Mouse (Mus musculus) heart, embryonic 10.5 days (tissue): ENCODE results near the gene Meis1. TPM values are rescaled to one million over a fixed set of nuclear protein-coding genes. Genes with fewer than 3 reads are reported as not detected.

ENCODE experiments used
- DNase-seq: peaks from one replicate; pipeline ENCODE4 v3.0.0-alpha.2; 2017; ENCODE audit warnings: low spot score
- H3K27ac ChIP-seq: fragments of 300-500 bp; sonication (generic); 2 replicates; pipeline ENCODE4 v1.5.1; 2016; ENCODE audit warnings: mild to moderate bottlenecking
- H3K27me3 ChIP-seq: fragments of 300-500 bp; sonication (generic); 2 replicates; pipeline ENCODE4 v1.6.1; 2016; ENCODE audit warnings: mild to moderate bottlenecking; ENCODE audit not compliant: poor library complexity, insufficient read depth, severe bottlenecking
- H3K36me3 ChIP-seq: fragments of 300-500 bp; sonication (generic); 2 replicates; pipeline ENCODE4 v1.6.1; 2016; ENCODE audit warnings: mild to moderate bottlenecking, moderate library complexity
- H3K4me1 ChIP-seq: fragments of 300-500 bp; sonication (generic); 2 replicates; pipeline ENCODE4 v1.6.1; 2016; ENCODE audit warnings: mild to moderate bottlenecking
- H3K4me3 ChIP-seq: fragments of 300-500 bp; sonication (generic); 2 replicates; pipeline ENCODE4 v1.5.1; 2016; ENCODE audit warnings: mild to moderate bottlenecking, moderate library complexity
- H3K9me3 ChIP-seq: fragments of 300-500 bp; sonication (generic); 2 replicates; pipeline ENCODE4 v1.6.1; 2016; ENCODE audit warnings: mild to moderate bottlenecking, moderate library complexity
- WGBS: fragments of 180-500 bp; shearing (Covaris S2); methylation state at CpG from one replicate; pipeline ENCODE4 v1.1.7; 2016; 5-methylcytosine and 5-hydroxymethylcytosine counted together
- polyA plus RNA-seq: library from polyadenylated mRNA; unstranded; fragments of >200 nt; fragmentation: Nextera tagmentation; extraction: Ambion mirVana; gene quantifications from 2 replicates; pipeline ENCODE4 v1.2.1, GENCODE M21; 2016

Meis1 gene
- polyA plus RNA-seq, 1 experiment from 2014 or later: 139 TPM

DNA sequence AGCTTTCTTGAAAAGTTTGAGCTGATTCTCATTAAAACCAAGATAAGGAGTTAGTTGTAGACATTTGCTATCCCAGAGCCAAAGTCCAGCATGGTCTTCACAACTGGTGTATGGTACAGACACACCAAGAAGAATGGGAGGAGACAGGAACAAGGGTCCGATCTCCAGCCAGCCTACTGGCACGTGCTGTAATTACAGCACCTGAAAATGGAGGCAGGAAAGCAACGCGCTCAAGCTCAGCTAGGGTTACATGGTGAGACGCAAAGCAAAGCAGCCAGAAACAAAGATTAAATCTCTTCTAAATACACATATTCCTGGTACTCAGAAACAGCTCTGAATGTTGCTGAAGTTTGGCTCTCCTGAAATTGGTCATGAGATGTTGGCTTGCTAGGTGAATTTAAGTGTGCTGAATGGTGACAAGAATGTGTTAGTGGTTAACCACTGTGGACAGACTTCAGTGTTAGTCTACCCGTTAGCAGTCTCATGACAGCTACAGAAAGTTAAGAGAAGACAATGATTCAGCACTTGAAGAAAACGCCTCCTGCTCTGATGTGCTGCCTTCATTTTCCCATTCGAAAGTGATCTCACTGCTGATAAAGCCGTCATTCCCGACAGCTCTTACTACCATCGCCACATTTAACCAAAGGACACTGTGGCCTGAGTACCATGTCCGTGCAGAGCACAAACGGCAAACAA, 70.0 kb downstream of the Meis1 start:
- no peaks in the 10 kb centered on the region for H3K9me3 ChIP-seq
- no peak overlapping the region for H3K4me3 ChIP-seq
- DNase-seq: no peak
- H3K36me3 ChIP-seq: 0 out of 2 replicates have a peak, but pooled peaks cover 2% of the 10 kb centered on the region
- no peaks in the 10 kb centered on the region for H3K27me3 ChIP-seq
- H3K4me1 ChIP-seq: peaks cover 73% of the 10 kb centered on the region
- 64% methylated on average over 13 of the region's 13 CpGs for WGBS
- 0 out of 2 replicates have a peak overlapping the region, but pooled peaks have one; percentile 47 for H3K27ac ChIP-seq

DNA sequence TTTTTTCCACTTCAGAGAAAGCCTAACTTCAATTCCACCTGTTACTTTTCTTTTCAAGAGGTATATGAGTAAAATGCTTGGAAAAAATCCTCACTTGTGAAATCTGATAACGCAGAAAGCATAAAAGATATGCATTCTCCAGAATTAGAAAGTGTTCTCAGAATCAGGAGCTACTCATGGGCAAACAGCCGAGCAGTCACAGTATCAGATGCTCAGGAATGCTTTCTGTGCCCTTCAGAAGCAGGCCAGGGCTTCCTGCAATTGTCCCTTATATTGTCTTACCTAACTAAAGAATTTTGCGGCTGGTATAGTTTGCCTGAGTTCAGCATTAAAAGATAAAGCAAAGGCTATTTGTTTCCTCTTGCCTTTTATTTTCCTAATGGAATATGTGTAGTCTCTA, 71.4 kb downstream of the Meis1 start:
- 31% methylated on average over 3 of the region's 3 CpGs for WGBS
- H3K4me1 ChIP-seq: peaks cover 68% of the 10 kb centered on the region
- no peaks in the 10 kb centered on the region for H3K9me3 ChIP-seq
- H3K36me3 ChIP-seq: 0 out of 2 replicates have a peak, but pooled peaks cover 2% of the 10 kb centered on the region
- DNase-seq: no peak
- H3K4me3 ChIP-seq: no peak overlapping the region
- peak overlapping the region; percentile 59; the same call in 1 of the 2 replicates for H3K27ac ChIP-seq
- H3K27me3 ChIP-seq: no peaks in the 10 kb centered on the region

DNA sequence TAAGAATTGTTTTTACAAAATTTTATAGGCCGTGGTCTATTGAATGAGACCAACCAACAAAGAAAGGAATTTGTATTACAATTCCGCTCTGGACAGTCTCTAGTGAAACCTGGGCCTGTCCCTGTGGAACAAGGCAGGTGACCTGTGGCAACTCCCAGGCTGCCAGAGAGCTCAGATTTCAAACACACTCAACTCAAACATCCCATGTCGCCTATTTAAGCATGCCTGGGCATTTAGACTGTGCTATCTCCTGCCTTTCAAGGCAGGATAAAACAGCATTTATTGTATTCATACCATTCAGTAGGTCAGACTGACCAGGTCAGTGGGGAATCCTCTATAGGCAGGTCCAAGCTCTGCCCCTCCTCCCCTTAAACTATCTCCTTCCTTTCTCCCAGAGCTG, 73.0 kb downstream of the Meis1 start:
- Histone ChIP-seq H3K4me1 (peaks cover 72% of the 10 kb centered on the region), H3K27ac (peak overlapping the region; percentile 81), H3K9me3 (no peaks in the 10 kb centered on the region), H3K36me3 (peaks cover 7% of the 10 kb centered on the region; the same call in 1 of the 2 replicates), H3K4me3 (no peak overlapping the region), H3K27me3 (no peaks in the 10 kb centered on the region)
- 37% methylated on average over 3 of the region's 3 CpGs for WGBS
- DNase-seq: no peak

DNA sequence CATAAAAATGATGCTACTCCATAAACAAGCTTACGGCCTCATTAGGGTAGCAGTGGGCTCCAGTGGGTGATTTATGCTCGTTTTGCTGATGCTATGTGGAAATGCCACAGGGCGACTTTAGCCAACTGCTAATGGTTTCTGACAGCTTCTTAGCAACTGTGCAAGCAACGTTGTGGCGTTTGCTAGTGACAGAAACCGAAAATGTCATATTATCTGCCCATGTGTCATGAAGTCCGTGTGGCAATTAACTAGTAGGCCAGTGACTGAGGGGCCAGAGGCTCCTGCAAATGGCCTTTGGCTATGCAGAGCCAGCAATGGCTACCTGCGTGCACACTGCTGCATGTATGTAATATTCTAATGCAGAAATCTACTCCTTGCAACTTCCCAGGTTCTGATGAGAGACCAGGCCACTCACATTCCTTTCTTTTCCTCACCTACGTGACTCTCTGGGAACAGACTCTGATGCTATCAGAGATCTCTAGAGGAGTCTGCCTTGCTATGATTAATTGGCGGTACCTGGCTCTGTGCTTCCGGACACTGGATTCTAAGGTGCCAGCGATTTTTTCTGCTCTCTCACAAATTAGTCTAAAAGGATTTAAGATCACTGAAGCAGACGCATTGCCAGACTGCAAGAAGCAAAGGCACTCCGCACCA, 73.7 kb downstream of the Meis1 start:
- Histone ChIP-seq H3K4me1 (peaks cover 67% of the 10 kb centered on the region), H3K4me3 (no peak overlapping the region), H3K27me3 (no peaks in the 10 kb centered on the region), H3K36me3 (peaks cover 9% of the 10 kb centered on the region; the same call in 1 of the 2 replicates), H3K9me3 (no peaks in the 10 kb centered on the region), H3K27ac (peak overlapping the region; percentile 81)
- DNase-seq: no peak
- 63% methylated on average over 14 of the region's 14 CpGs for WGBS

DNA sequence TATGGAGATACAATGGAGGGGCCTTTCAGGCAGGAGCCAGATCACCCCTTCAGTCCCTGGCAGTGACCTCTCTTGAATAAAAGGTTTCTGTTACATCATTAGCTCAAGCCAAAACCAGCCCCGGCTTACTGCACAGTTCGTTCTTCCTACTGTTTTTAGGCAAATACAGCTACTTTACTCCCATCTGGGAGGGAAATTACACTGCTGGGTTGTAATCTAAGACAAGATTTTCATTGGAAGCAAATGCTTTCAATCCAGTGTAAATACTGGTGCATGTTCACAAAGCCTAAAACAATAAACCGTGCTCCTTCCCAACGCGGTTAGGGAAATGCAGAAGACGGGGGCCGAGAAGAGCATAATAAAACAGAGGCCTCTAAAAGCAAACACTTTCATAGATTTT, 74.6 kb downstream of the Meis1 start:
- WGBS: 75% methylated on average over 7 of the region's 7 CpGs
- H3K9me3 ChIP-seq: no peaks in the 10 kb centered on the region
- H3K36me3 ChIP-seq: peaks cover 13% of the 10 kb centered on the region
- H3K4me1 ChIP-seq: peaks cover 59% of the 10 kb centered on the region
- H3K27ac ChIP-seq: 0 out of 2 replicates have a peak overlapping the region, but pooled peaks have one; percentile 25
- no peak overlapping the region for H3K4me3 ChIP-seq
- H3K27me3 ChIP-seq: no peaks in the 10 kb centered on the region
- DNase-seq: no peak

DNA sequence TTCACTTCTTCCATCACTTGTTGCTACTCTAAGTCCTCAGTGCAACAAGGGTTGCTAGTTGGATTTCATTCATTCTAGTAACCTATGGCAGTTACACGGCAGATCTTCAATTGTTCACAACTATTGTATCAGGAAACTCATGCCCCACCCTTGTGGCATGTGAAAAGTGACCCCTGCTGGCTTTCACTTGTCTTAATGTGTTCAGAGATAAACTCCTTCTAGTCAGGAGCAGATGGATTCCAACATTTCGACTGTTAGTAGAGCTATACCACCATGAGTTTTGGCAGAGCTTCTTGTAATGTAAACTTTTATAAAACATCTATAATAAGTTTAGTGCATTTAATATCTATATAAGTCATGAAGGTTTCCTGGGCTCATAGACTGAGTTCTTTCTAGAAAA, 75.8 kb downstream of the Meis1 start:
- 58% methylated on average over 2 of the region's 2 CpGs for WGBS
- no peaks in the 10 kb centered on the region for H3K9me3 ChIP-seq
- no peak overlapping the region for H3K27ac ChIP-seq
- H3K27me3 ChIP-seq: no peaks in the 10 kb centered on the region
- H3K36me3 ChIP-seq: peaks cover 13% of the 10 kb centered on the region
- no peak for DNase-seq
- H3K4me3 ChIP-seq: no peak overlapping the region
- H3K4me1 ChIP-seq: peaks cover 54% of the 10 kb centered on the region

DNA sequence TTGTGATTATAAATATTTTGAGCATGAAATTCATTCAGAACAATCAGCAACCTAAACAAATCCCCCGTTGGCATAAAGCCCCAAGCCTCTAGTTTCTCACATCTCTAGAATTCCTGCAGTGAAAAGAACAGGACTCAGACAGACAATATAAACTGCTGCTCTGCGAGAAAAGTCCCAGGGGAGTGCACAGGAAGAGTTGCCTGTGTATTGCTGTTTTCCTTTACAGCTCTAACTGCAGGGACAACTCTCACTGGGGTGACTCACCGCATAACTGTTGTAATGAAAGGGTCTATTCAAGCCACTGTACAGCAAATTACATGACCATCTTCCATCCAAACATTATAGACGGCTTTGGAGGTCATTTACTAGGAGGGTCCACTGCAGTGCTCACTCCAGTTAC, 77.9 kb downstream of the Meis1 start:
- H3K27me3 ChIP-seq: no peaks in the 10 kb centered on the region
- no peak for DNase-seq
- peaks cover 33% of the 10 kb centered on the region for H3K4me1 ChIP-seq
- H3K27ac ChIP-seq: no peak overlapping the region
- 57% methylated on average over 4 of the region's 4 CpGs for WGBS
- no peak overlapping the region for H3K4me3 ChIP-seq
- no peaks in the 10 kb centered on the region for H3K9me3 ChIP-seq
- peaks cover 13% of the 10 kb centered on the region for H3K36me3 ChIP-seq

DNA sequence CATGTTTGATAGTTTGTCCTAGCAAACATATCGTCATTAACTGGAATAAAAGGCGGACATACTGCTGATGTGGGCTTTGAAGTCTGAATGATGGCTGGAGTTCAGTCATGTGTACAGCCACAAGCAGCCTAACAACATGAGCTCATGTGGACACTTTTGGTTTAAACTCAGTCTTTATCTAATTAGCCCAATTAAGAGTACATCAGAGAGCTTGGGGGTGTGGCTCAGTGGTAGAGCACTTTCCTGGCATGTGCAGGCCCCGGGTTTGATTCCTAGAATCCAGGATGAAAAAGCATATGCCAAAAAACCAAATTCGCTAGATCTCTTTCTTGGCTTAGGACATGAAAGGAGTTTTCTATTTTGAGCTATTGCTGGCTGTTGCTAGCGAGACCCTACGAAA, 83.9 kb downstream of the Meis1 start:
- DNase-seq: no peak
- Histone ChIP-seq H3K9me3 (no peaks in the 10 kb centered on the region), H3K4me1 (peaks cover 16% of the 10 kb centered on the region; the same call in 1 of the 2 replicates), H3K27me3 (no peaks in the 10 kb centered on the region), H3K4me3 (no peak overlapping the region), H3K27ac (no peak overlapping the region), H3K36me3 (peaks cover 24% of the 10 kb centered on the region)
- WGBS: 81% methylated on average over 6 of the region's 6 CpGs

DNA sequence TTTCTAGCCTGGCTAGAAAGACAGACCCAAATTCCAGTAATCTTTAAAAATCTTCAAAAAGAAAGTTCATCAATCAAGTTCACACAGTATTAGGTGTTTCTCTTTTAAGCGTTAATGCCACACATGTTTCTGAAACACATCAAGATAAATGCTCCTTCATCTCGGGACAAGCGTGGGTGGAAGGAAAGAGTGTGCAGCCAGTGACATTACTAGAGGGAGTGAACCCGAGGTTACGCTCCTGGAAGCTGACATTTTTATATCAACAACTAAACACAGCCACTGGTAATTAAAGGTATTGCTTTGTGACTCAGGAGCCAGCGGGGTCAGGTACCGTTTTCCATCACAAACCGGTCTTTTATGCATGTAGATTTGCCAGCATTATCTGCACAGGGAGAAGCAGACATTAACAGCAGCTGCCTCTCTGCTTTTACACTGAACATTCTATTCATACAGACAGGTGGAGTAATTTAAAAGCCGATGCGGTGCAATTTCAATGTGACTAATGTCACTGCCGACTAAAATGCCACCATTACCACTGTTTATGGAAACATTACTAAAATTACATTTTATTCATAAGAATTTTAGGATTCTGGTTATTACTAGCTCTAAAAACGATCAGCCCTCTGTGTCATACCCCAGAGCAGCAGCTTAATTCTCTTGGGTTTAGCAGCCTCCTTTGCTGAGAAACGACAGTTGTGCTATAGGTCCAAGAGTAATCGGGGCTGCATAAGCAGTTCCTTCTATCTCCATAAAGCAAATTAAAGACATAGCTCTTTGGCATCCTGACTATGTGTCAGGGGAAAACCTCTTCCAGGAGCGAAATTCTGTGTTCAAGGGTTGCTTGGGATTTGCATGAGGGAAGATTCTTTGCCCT, 87.5 kb downstream of the Meis1 start:
- DNase-seq: no peak
- H3K4me1 ChIP-seq: peaks cover 21% of the 10 kb centered on the region
- 0 out of 2 replicates have a peak overlapping the region, but pooled peaks have one; percentile 29 for H3K27ac ChIP-seq
- H3K9me3 ChIP-seq: no peaks in the 10 kb centered on the region
- 58% methylated on average over 15 of the region's 15 CpGs for WGBS
- H3K4me3 ChIP-seq: no peak overlapping the region
- H3K27me3 ChIP-seq: no peaks in the 10 kb centered on the region
- peaks cover 20% of the 10 kb centered on the region for H3K36me3 ChIP-seq

DNA sequence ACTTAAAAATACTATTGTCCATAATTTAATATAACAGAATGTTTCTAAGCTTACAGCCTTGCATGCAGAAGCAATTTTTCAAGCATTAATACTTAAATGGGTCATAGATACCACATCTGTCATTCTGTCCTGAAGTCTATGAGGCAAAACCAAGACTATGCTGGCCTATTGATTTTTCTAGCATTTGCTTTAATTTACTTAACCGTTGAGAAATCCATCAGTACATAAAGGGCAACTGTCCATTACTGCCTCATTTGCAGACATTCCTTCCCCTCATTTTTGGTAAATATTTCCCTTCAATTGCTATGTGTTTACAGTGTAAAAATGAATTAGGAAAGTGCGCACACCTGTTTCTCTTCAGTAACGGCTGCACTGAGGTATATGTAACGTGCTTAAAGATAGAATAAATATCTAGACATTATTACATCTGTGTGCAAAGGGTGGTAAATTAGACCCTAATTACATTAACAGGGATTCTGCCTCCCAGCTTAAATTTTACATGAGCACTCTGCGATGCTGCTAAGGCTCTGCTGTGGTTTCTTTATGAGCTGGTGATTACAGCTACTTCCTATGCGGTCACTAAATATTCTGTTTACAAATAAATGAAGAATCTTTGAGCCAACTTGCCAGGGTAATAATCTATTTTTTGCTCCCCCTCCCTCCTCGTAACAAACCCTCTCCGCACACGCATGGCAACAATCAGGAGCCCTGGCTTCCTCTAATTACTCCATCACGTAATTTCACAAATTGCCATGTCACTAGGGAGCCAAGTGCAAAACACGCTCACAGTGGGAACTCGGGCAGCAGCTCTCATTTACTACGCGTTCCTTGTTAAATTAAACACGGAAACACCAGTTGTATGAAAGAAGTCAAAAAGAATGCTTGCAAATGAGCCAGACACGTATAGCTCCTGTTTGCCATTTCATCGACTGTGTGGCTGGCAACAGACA, 88.7 kb downstream of the Meis1 start:
- WGBS: 82% methylated on average over 17 of the region's 17 CpGs
- H3K27ac ChIP-seq: no peak overlapping the region
- DNase-seq: no peak
- H3K27me3 ChIP-seq: no peaks in the 10 kb centered on the region
- peaks cover 33% of the 10 kb centered on the region for H3K4me1 ChIP-seq
- peaks cover 16% of the 10 kb centered on the region for H3K36me3 ChIP-seq
- no peak overlapping the region for H3K4me3 ChIP-seq
- H3K9me3 ChIP-seq: no peaks in the 10 kb centered on the region

DNA sequence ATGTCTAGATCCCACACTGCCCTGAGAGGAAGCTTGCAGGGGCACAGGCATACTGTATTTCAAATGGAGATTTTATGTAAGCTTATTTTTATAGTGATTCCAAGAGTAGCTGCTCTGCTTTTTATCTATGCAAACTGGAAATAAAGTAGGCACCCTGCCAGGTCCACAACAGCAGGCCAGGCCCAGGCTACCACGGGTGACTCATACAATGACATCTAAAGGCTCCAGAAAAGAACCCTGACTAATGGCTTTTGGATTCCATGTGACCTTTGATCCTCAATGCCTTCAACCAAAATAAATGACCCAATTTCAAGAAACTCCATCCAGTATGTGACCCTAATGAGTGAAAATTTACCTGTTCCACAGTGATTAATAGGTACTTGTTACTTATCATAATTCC, 91.4 kb downstream of the Meis1 start:
- DNase-seq: no peak
- H3K4me3 ChIP-seq: no peak overlapping the region
- H3K27ac ChIP-seq: peak overlapping the region; percentile 22; the same call in 1 of the 2 replicates
- H3K27me3 ChIP-seq: no peaks in the 10 kb centered on the region
- H3K4me1 ChIP-seq: peaks cover 43% of the 10 kb centered on the region
- peaks cover 6% of the 10 kb centered on the region for H3K36me3 ChIP-seq
- H3K9me3 ChIP-seq: no peaks in the 10 kb centered on the region
- 14% methylated on average over 1 of the region's 1 CpGs for WGBS

DNA sequence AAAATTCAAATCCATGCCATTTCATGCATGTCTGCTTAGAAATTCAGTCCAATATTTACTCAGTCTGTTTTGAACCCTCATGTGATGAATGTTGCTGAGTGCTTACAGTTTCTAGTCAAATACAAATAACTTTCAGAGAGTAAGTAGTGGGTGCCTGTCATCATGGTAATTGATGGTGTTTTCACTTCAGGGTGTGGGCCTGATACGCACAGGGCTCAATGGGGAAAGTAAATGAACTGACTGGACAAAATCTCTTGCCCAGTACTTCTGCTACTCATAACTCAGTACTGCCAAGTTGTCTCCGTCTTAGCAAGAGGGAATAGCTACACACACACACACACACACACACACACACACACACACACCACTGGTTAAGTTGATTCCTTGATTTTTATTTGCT, 92.0 kb downstream of the Meis1 start:
- no peak overlapping the region for H3K4me3 ChIP-seq
- no peaks in the 10 kb centered on the region for H3K27me3 ChIP-seq
- H3K36me3 ChIP-seq: peaks cover 6% of the 10 kb centered on the region
- no peak for DNase-seq
- no peaks in the 10 kb centered on the region for H3K9me3 ChIP-seq
- WGBS: 58% methylated on average over 2 of the region's 2 CpGs
- peaks cover 42% of the 10 kb centered on the region for H3K4me1 ChIP-seq
- peak overlapping the region; percentile 22; the same call in 1 of the 2 replicates for H3K27ac ChIP-seq
